Mouse (Mus musculus) heart, adult 18-20 months (tissue): ENCODE measurements around the gene Wbp1l. TPM values are rescaled to one million over a fixed set of nuclear protein-coding genes. Genes with fewer than 3 reads are reported as not detected.

Experiments
- DNase-seq, 2 experiments: peaks; one replicate each; pipeline ENCODE4 v3.0.0; 2021 to 2022; ENCODE audit warnings: mixed read lengths in 1 of 2
- total RNA-seq, 2 experiments: library from RNA; stranded (reverse); gene quantifications; 2 replicates each; pipeline ENCODE4 v1.2.3; 2021

The Wbp1l gene
- total RNA-seq, 2 experiments from 2014 or later: 46.9 to 60.7 TPM

GRCm38 (mm10) chr19:46629807-46630206 is 30.9 kb downstream of the Wbp1l start:
- no peak for DNase-seq

- no peak for DNase-seq
These were observed 32.8 kb downstream of the Wbp1l start for GRCm38 (mm10) chr19:46631637-46632036.

GRCm38 (mm10) chr19:46635766-46636165 is 36.9 kb downstream of the Wbp1l start:
- DNase-seq: no peak

- no peak for DNase-seq
These were observed 38.7 kb downstream of the Wbp1l start for GRCm38 (mm10) chr19:46637598-46637997.

GRCm38 (mm10) chr19:46639053-46639452 is 40.2 kb downstream of the Wbp1l start:
- no peak for DNase-seq

- no peak for DNase-seq
These were observed 40.6 kb downstream of the Wbp1l start for GRCm38 (mm10) chr19:46639496-46639895.

GRCm38 (mm10) chr19:46640780-46641179 is 41.9 kb downstream of the Wbp1l start:
- no peak for DNase-seq

- peak; percentile 87 to 90 for DNase-seq
These were observed 42.7 kb downstream of the Wbp1l start for GRCm38 (mm10) chr19:46641420-46642085.

- DNase-seq: peak in 1 of 2 experiments; percentile 56
These were observed 43.4 kb downstream of the Wbp1l start for GRCm38 (mm10) chr19:46642136-46642753.

- DNase-seq: peak in 1 of 2 experiments; percentile 52
These were observed 44.4 kb downstream of the Wbp1l start for GRCm38 (mm10) chr19:46643236-46643635.

- DNase-seq: no peak
These were observed 45.5 kb downstream of the Wbp1l start for GRCm38 (mm10) chr19:46644343-46644792.

GRCm38 (mm10) chr19:46644793-46645602 is 46.1 kb downstream of the Wbp1l start:
- DNase-seq: peak; percentile 86 to 90

GRCm38 (mm10) chr19:46646041-46646481 is 47.2 kb downstream of the Wbp1l start:
- peak in 1 of 2 experiments; percentile 42 for DNase-seq

- DNase-seq: peak; percentile 71 to 84
These were observed 48.4 kb downstream of the Wbp1l start for GRCm38 (mm10) chr19:46647254-46647653.

- peak; percentile 55 to 58 for DNase-seq
These were observed 49.0 kb downstream of the Wbp1l start for GRCm38 (mm10) chr19:46647850-46648249.

GRCm38 (mm10) chr19:46648565-46648964 is 49.7 kb downstream of the Wbp1l start:
- DNase-seq: peak in 1 of 2 experiments; percentile 40

GRCm38 (mm10) chr19:46653188-46653587 is 54.3 kb downstream of the Wbp1l start:
- DNase-seq: no peak

- no peak for DNase-seq
These were observed 54.8 kb downstream of the Wbp1l start for GRCm38 (mm10) chr19:46653616-46654235.

GRCm38 (mm10) chr19:46655626-46656025 is 56.7 kb downstream of the Wbp1l start:
- no peak for DNase-seq

- peak in 1 of 2 experiments; percentile 9 for DNase-seq
These were observed 57.4 kb downstream of the Wbp1l start for GRCm38 (mm10) chr19:46656151-46656840.

- DNase-seq: peak in 1 of 2 experiments; percentile 52
These were observed 58.6 kb downstream of the Wbp1l start for GRCm38 (mm10) chr19:46657339-46658020.
